Mouse (Mus musculus) liver, embryonic 15.5 days (tissue): ENCODE measurements around the gene Ier5l. TPM values are rescaled to one million over a fixed set of nuclear protein-coding genes. Genes with fewer than 3 reads are reported as not detected.
A peak's percentile ranks its signal among the peaks of the same experiment; 100 is the strongest.

Experiments
- ATAC-seq: fragments of 200-750 bp; cut with Nextera tagmentation; 2 replicates; pipeline ENCODE4 v1.8.0; 2017; ENCODE audit warnings: moderate number of reproducible peaks, mild to moderate bottlenecking, moderate library complexity; ENCODE audit not compliant: insufficient read depth
- H3K27ac ChIP-seq: fragments of 300-500 bp; sonication (generic); replicated peaks from 2 replicates; pipeline ENCODE4 v1.5.1; 2015; ENCODE audit warnings: mild to moderate bottlenecking, inconsistent platforms
- H3K27me3 ChIP-seq: fragments of 300-500 bp; sonication (generic); 2 replicates; pipeline ENCODE4 v1.6.1; 2015; ENCODE audit warnings: mild to moderate bottlenecking, inconsistent platforms
- H3K36me3 ChIP-seq: fragments of 300-500 bp; sonication (generic); replicated peaks from 2 replicates; pipeline ENCODE4 v1.6.1; 2015; ENCODE audit warnings: moderate library complexity, mild to moderate bottlenecking, inconsistent platforms
- H3K4me1 ChIP-seq: fragments of 300-500 bp; sonication (generic); replicated peaks from 2 replicates; pipeline ENCODE4 v1.6.1; 2015; ENCODE audit warnings: inconsistent platforms
- H3K4me2 ChIP-seq: fragments of 300-500 bp; sonication (generic); 2 replicates; pipeline ENCODE4 v1.6.1; 2015; ENCODE audit warnings: moderate library complexity, mild to moderate bottlenecking, inconsistent platforms
- H3K4me3 ChIP-seq: fragments of 300-500 bp; sonication (generic); replicated peaks from 2 replicates; pipeline ENCODE4 v1.5.1; 2015; ENCODE audit warnings: mild to moderate bottlenecking, inconsistent platforms
- H3K9ac ChIP-seq: fragments of 300-500 bp; sonication (generic); 2 replicates; pipeline ENCODE4 v1.6.1; 2015; ENCODE audit warnings: moderate library complexity, mild to moderate bottlenecking, inconsistent platforms
- H3K9me3 ChIP-seq: fragments of 300-500 bp; sonication (generic); replicated peaks from 2 replicates; pipeline ENCODE4 v1.6.1; 2016; ENCODE audit warnings: inconsistent platforms
- WGBS: fragments of 180-500 bp; shearing (Covaris S2); methylation state at CpG from one replicate; pipeline ENCODE4 v1.1.7; 2015; ENCODE audit warnings: mixed read lengths; ENCODE audit not compliant: insufficient replicate concordance; 5-methylcytosine and 5-hydroxymethylcytosine counted together
- polyA plus RNA-seq: library from polyadenylated mRNA; unstranded; fragments of >200 nt; fragmentation: Nextera tagmentation; extraction: Ambion mirVana; gene quantifications from 2 replicates; pipeline ENCODE4 v1.2.1, GENCODE M21; 2015

Ier5l gene
- polyA plus RNA-seq, 1 experiment from 2014 or later: 0.16 TPM

- no peak overlapping the region for H3K27ac ChIP-seq
- no peak for ATAC-seq
- H3K9ac ChIP-seq: no peak overlapping the region
- H3K4me1 ChIP-seq: 0 out of 2 replicates have a peak, but pooled peaks cover 2% of the 10 kb centered on the region
- H3K4me2 ChIP-seq: no peak overlapping the region
- H3K36me3 ChIP-seq: peaks cover 52% of the 10 kb centered on the region
- H3K9me3 ChIP-seq: 0 out of 2 replicates have a peak, but pooled peaks cover 6% of the 10 kb centered on the region
- no peaks in the 10 kb centered on the region for H3K27me3 ChIP-seq
- WGBS: 81% methylated on average over 3 of the region's 3 CpGs
- H3K4me3 ChIP-seq: no peak overlapping the region
Measured at GRCm38 (mm10) chr2:30451525-30451924, 22.5 kb downstream of the Ier5l start.

GRCm38 (mm10) chr2:30450530-30450929 lies 23.5 kb downstream of the Ier5l start:
- Histone ChIP-seq H3K36me3 (peaks cover 62% of the 10 kb centered on the region), H3K4me1 (peaks cover 5% of the 10 kb centered on the region; the same call in 1 of the 2 replicates), H3K27ac (no peak overlapping the region), H3K9ac (no peak overlapping the region), H3K4me3 (no peak overlapping the region), H3K27me3 (no peaks in the 10 kb centered on the region), H3K9me3 (0 out of 2 replicates have a peak, but pooled peaks cover 6% of the 10 kb centered on the region), H3K4me2 (no peak overlapping the region)
- WGBS: 63% methylated on average over 1 of the region's 1 CpGs
- no peak for ATAC-seq

GRCm38 (mm10) chr2:30448371-30448770 lies 25.6 kb downstream of the Ier5l start:
- Histone ChIP-seq H3K36me3 (peaks cover 78% of the 10 kb centered on the region), H3K9ac (no peak overlapping the region), H3K27ac (no peak overlapping the region), H3K4me2 (no peak overlapping the region), H3K4me3 (no peak overlapping the region), H3K27me3 (no peaks in the 10 kb centered on the region), H3K9me3 (0 out of 2 replicates have a peak, but pooled peaks cover 6% of the 10 kb centered on the region), H3K4me1 (peaks cover 16% of the 10 kb centered on the region)
- WGBS: 93% methylated on average over 7 of the region's 7 CpGs
- ATAC-seq: no peak

- ATAC-seq: no peak
- peaks cover 89% of the 10 kb centered on the region for H3K36me3 ChIP-seq
- peaks cover 28% of the 10 kb centered on the region for H3K4me1 ChIP-seq
- H3K9ac ChIP-seq: no peak overlapping the region
- no peak overlapping the region for H3K27ac ChIP-seq
- H3K4me2 ChIP-seq: no peak overlapping the region
- H3K9me3 ChIP-seq: 0 out of 2 replicates have a peak, but pooled peaks cover 6% of the 10 kb centered on the region
- no peak overlapping the region for H3K4me3 ChIP-seq
- WGBS: 68% methylated on average over 10 of the region's 10 CpGs
- H3K27me3 ChIP-seq: no peaks in the 10 kb centered on the region
Measured at GRCm38 (mm10) chr2:30446891-30447826, 26.9 kb downstream of the Ier5l start.

GRCm38 (mm10) chr2:30445312-30445711 lies 28.7 kb downstream of the Ier5l start:
- H3K27me3 ChIP-seq: no peaks in the 10 kb centered on the region
- no peak for ATAC-seq
- H3K4me1 ChIP-seq: peaks cover 46% of the 10 kb centered on the region
- WGBS: 98% methylated on average over 2 of the region's 2 CpGs
- H3K4me2 ChIP-seq: no peak overlapping the region
- 0 out of 2 replicates have a peak, but pooled peaks cover 6% of the 10 kb centered on the region for H3K9me3 ChIP-seq
- H3K36me3 ChIP-seq: peaks cover 99% of the 10 kb centered on the region
- no peak overlapping the region for H3K9ac ChIP-seq
- H3K4me3 ChIP-seq: no peak overlapping the region
- H3K27ac ChIP-seq: no peak overlapping the region

GRCm38 (mm10) chr2:30444450-30444849 lies 29.6 kb downstream of the Ier5l start:
- no peak overlapping the region for H3K4me2 ChIP-seq
- H3K9me3 ChIP-seq: 0 out of 2 replicates have a peak, but pooled peaks cover 2% of the 10 kb centered on the region
- no peaks in the 10 kb centered on the region for H3K27me3 ChIP-seq
- H3K36me3 ChIP-seq: peaks cover 99% of the 10 kb centered on the region
- no peak for ATAC-seq
- H3K4me1 ChIP-seq: peaks cover 53% of the 10 kb centered on the region
- H3K4me3 ChIP-seq: no peak overlapping the region
- 0 out of 2 replicates have a peak overlapping the region, but pooled peaks have one; percentile 33 for H3K27ac ChIP-seq
- H3K9ac ChIP-seq: no peak overlapping the region

GRCm38 (mm10) chr2:30444006-30444405 lies 30.0 kb downstream of the Ier5l start:
- 79% methylated on average over 5 of the region's 5 CpGs for WGBS
- Histone ChIP-seq H3K27me3 (no peaks in the 10 kb centered on the region), H3K4me2 (no peak overlapping the region), H3K36me3 (peaks cover 99% of the 10 kb centered on the region), H3K9me3 (no peaks in the 10 kb centered on the region), H3K27ac (0 out of 2 replicates have a peak overlapping the region, but pooled peaks have one; percentile 33), H3K4me3 (no peak overlapping the region), H3K9ac (no peak overlapping the region), H3K4me1 (peaks cover 53% of the 10 kb centered on the region)
- ATAC-seq: no peak

GRCm38 (mm10) chr2:30443281-30443680 lies 30.7 kb downstream of the Ier5l start:
- Histone ChIP-seq H3K4me1 (peaks cover 53% of the 10 kb centered on the region), H3K27me3 (no peaks in the 10 kb centered on the region), H3K4me3 (no peak overlapping the region), H3K4me2 (no peak overlapping the region), H3K27ac (no peak overlapping the region), H3K36me3 (peaks cover 99% of the 10 kb centered on the region), H3K9ac (no peak overlapping the region), H3K9me3 (no peaks in the 10 kb centered on the region)
- ATAC-seq: no peak
- WGBS: 85% methylated on average over 4 of the region's 4 CpGs

- Histone ChIP-seq H3K4me2 (peak overlapping the region; percentile 47), H3K36me3 (peaks cover 99% of the 10 kb centered on the region), H3K27ac (peak overlapping the region; percentile 82), H3K4me1 (peaks cover 53% of the 10 kb centered on the region), H3K27me3 (no peaks in the 10 kb centered on the region), H3K9ac (no peak overlapping the region), H3K4me3 (no peak overlapping the region), H3K9me3 (no peaks in the 10 kb centered on the region)
- 77% methylated on average over 5 of the region's 5 CpGs for WGBS
- no peak for ATAC-seq
Measured at GRCm38 (mm10) chr2:30442498-30442890, 31.5 kb downstream of the Ier5l start.

- Histone ChIP-seq H3K9ac (no peak overlapping the region), H3K4me3 (peak overlapping the region; percentile 18), H3K36me3 (peaks cover 99% of the 10 kb centered on the region), H3K27me3 (no peaks in the 10 kb centered on the region), H3K9me3 (no peaks in the 10 kb centered on the region), H3K4me2 (peak overlapping the region; percentile 47), H3K27ac (peak overlapping the region; percentile 82), H3K4me1 (peaks cover 53% of the 10 kb centered on the region)
- WGBS: 48% methylated on average over 15 of the region's 15 CpGs
- peak; percentile 28 for ATAC-seq
Measured at GRCm38 (mm10) chr2:30441518-30442497, 32.2 kb downstream of the Ier5l start.
